Mouse (Mus musculus) ovary, postnatal 10 days (tissue): ENCODE data around the gene Plekhg5.

Source experiments
- DNase-seq: peaks from one replicate; pipeline ENCODE4 v3.0.0; 2022; ENCODE audit warnings: low spot score

Plekhg5 gene

DNA sequence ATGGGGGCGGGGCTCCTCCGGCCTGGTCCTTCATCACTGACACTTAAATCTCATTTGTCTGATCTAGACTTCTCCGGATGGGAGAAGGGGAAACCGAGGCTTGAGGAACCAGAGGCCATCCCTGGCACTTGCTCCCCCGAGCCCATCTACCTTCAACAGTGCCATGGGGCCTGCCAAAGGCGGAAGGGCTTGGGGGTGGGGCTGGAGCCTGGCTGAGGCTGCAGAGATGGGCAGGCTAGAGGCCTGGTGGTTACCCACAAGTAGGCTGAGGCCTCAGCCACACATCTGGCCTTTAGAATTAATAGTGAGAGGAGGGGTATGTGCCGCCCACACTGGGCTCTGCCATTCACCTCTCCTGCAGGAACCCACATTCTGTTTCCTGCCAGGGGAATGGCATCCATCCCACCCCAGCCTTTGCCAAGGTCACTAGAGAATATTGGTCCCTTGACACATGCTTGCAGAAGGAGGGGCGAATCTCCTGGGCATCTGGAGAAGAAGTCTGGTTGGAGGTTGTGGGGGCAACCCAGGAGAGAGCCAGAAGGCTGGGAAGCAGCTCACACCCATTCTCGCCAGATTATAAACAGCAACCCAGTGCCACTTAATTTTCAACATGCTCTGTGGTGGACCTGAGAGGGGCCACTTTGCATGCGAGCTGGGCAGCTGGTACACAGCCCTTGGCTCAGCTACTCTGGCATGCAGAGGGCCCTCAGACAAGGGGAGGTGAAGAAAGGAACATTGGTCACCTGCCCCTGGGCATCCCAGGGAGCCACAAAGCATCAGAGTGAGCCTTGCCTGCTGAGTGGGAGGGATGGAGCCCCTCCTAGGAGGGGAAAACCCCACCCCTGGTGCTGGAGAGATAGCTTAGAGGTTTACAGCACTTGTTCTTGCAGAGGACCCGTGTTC, 1.6 kb upstream of the Plekhg5 start:
- no peak for DNase-seq

DNA sequence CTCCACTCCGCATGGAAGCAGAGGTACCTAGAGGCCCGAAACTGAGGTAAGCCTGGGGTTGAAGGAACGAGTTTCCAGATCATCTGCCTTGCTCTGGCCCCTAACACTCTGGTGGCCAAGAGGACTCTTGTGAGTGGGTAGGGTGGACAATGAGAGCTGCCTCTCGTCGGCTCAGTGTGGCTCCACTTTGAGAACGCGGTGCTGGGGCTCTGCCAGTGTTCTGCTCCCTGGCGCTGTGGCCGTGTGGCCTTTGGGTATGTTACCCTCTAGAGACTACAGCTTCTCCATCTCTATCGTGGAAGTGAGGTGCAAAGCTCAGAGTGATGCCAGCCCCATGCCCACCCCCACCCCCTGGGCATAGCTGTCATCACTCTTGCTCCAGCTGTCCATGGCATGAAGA, 357 bp downstream of the Plekhg5 start:
- DNase-seq: no peak

DNA sequence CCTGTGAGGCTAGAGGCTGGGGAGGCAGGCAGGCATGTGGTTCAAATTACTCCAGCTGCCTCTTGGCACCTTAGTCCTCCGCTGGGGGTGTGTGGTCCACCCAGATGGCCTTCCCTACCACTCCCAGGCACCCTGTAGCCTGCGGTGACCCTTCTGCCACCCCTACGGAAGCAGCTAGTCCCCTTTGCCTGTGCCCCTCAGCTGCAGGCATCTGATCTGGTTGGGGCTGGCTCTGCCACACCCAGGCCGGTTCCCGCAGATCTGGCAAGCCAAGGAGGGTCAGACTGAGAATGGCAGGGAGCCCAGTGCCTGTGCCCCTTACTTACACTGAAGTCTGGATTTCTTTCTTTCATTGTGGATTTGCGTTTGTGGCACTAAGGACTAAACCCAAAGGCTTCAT, 1.4 kb downstream of the Plekhg5 start:
- DNase-seq: no peak

DNA sequence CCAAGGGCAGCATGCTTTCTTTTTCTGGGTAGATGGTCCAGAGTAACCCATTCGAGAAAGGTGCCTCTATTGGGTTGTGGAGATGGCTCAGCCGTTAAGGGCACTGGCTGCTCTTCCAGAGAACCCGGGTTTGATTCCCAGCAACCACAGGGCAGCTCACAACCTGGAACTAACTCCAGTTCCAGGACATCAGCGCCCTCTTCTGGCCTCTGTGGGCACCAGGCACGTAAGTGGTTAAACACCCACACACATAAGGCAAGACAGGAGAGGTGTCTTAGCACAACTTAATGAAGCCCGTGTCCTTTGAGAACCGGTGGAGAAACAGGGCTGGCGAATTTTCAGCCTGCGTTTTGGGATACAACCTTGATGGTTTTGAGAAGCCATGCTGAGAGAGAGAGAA, 2.2 kb downstream of the Plekhg5 start:
- DNase-seq: no peak

DNA sequence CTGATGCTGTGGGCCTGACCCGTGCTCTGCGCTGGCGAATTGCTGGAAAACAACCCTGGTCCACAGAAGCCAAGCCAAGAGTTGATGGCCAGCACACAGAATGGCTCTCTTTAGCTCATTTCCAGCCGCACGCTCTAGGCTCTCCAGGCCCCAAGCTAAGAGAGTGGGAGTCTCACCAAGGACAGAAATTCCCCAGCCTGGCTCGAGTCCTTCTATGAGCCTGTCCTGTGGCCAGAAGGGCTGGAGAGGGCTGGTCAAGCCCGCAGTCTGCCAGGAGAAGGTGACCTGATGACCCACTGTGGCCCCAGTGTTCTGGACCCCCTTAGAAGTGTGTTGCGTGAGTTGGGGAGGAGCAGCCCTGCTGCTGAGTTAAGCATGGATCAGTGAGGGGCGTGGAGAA, 4.9 kb downstream of the Plekhg5 start:
- no peak for DNase-seq

DNA sequence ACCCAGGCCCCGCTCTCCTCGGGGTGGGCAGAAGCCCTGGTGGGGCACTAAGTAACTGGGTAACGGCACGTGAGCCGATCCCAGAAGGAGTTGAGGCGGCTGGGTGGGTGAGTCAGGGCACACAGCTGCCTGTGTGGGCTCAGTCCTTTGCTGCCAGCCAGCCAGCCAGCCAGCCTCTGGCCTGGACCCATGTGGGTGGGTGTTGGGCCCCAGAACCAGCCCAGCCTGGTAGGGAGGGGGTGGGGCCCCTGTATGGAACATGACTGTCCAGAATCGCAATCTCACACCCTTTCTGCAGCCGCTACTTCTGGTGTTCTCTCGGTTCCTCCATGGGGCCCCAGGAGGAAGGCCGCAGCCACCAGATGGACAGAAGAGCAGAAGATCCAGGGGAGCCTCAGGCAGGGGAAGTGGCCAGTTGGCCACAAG, 5.8 kb downstream of the Plekhg5 start:
- no peak for DNase-seq

DNA sequence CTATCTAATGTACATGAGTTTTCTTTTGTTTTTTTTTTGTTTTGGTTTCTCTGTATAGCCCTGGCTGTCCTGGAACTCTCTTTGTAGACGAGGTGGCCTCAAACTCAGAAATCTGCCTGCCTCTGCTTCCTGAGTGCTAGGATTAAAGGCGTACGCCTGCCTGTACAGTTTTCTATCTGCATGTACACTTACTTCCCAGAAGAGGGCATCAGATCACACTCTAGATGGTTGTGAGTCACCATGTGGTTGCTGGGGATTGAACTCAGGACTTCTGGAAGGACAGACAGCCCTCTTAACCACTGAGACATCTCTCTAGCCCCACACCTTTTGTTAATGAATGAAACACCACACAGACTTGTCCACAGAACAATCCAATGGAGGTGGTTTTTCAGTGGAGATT, 7.0 kb downstream of the Plekhg5 start:
- no peak for DNase-seq

DNA sequence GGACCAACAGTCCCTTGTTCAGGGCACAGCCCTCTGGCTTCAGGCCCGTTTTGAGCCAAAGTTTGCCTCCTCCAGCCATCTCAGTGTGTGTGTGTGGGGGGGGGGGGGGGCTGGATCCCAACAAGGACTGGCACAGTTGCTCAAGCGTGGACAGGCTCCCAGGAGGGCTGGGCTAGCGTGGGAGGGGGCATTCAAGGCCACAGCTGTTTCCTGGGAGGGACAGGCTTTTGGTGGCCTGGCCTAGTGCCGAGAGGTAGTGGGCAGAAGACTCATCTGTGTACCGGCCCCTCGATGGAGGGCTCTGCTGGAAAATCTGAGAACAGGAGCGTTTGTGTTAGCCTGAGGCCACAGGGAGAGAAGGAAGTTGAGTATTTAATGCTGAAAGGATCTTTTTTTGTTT, 7.6 kb downstream of the Plekhg5 start:
- no peak for DNase-seq

DNA sequence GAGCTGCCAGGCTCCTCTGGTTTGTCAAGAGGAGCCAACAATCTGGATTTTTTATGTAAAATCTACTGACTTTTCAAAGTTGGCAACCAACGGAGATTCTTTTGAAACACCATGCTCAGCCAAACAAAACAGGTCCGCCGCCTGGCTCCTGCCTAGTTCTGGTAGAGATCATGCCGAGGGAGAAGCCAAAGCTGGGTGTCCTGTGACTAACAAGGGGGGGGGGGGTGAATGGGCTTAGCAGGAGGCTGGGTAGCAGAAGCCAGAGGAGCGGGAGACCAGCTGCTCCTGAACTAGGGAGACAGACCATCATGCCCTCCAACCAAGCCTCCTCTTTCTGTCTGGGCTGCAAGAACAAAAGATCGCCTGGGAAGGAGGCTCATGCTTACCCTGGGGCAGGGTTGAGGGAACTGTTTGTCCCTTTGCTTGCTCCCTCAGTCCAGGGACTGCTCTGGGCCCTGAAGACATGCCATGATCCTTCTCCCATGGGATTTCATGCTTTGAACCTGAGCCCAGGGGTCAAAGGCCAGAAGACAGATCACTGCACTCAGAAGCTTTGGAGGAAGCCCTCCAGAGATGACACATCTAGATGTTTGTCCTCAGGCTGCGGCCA, 11.4 kb downstream of the Plekhg5 start:
- DNase-seq: no peak

DNA sequence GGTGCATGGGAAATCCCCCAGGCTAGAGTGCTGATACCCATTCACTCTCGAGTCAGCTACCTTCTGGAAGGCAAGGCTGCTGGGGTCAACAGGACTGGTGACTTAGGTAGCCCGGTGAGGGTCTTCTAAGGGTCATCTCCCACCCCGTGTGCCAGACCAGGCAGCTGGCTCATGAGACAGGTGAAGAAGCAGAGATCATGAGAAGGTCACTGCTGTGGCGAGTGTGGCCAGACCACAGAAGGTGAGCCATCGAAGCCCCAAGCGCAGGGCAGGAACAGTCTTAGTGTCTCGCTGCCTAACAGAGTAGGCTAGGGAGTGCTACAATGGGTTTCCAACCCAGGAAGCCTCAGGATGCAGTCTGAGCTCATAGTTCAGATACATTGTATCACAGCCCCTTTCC, 12.3 kb downstream of the Plekhg5 start:
- no peak for DNase-seq

DNA sequence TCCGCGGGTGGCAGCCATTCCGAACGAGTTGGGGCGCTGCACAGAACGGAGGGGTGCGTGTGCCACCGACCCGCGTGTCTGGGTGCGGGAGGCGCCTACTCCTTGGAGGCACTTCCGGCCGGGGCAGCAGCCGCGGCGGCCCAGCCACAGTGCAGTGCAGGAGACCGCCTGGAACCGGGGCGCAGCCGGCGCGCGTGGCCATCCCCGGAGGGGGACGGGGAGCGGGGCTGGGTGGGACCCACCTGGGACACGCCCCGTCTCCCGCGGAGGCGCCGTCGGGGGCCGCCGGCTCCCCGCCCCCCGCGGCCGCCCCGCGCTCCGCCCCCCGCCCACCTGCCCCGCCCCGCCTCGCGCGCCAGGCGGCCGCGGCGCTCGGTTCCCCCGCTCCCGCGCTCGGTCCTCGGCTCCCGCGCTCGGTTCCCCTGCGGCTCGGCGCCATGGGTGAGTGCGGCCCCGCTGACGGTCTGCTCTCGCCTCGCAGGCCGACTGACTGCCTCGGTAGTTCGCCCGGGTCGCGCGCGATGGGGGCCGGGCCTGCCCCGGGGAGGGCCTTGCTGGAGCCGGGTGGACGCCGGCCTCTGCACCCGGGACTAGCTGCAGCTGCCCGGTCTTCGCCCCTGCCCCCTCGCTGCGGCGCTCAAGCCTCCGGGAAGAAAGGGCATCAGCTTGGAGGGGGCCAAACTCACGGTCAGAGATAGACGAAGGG, 14.4 kb downstream of the Plekhg5 start:
- DNase-seq: no peak

DNA sequence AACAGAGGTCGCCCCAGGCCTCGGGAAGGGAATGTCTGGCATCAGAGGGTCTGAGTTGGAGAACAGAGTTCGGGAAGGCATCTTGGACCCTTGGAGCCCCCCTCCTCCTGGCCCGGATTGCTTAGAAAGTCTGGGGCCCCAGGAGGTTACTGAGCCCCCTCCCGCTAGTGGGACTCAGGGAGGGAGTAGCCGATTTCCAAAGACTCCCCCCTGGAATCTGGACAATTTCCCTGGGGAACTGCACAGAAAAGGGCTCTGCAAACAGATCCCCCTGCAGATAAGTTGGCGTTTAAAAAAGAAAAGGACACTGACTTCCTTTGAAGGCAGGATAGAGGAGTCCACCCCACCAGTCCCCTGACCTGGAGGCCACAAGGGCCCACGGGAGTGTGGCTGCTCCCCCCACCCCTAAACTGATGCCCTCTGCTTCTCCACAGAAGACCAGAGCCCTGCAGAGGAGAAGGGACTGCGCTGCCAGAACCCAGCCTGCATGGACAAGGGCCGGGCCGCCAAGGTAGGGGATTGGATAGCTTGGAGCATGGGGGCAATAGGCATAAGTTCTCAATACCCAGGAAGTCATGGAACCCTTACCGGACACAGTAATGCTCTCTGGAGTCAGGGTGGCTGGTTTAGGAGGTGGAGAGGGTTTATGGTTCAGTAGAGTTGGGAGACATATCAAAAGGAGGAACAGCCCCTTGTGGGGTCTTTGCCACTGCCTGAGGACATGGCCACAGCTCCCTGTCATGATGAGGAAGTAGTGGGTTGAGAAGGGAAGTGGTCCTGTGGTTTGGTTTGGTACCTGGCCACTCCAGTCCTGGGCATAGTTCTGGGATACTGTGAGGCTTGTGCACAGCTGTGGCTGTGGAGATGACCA, 15.1 kb downstream of the Plekhg5 start:
- no peak for DNase-seq

DNA sequence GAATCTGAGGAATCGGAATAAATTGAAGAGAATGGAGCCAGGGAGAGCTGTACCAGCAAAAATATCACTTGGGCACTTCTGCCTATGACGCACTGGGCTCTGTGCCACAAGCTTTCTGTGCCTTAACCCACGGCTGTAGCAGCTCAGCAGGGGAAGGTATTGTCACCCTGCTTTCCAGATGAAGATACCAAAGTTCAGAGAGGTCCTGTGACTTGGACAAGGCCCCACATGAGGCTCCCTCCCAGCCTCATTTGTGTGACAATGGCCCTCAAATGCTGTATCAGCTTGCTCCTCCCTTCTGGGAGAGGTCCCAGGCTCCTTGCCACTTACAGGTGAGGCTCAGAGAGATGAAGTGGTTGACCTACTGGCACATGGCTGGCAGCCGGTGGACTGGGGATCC, 15.8 kb downstream of the Plekhg5 start:
- DNase-seq: no peak

DNA sequence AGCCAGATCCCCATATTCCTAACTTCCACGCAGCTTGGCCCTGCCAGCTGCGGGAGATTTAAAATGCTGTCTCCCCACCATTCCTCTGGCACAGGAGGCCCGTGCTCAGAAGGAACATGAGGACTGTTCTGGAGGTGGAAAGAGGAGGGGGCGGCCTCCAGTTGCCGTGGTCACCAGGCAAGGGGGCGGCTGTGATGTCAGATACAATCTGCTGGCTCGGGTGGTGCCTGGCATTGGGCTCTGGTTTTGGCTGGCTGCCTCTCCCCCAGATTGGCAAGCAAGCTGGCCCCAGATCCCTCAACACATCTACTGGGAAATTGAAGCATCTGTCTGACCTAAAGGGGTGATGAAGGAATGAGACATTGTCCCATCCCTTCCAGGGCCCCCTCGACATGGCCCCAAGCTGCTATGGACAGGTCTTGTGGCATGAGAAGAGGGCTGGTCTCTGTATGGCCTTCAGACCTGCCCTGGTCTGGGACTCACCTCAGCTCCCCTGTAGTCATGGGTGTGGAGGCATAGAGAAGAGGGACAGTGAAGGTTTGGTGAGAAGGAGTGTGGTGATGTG, 16.3 kb downstream of the Plekhg5 start:
- no peak for DNase-seq

DNA sequence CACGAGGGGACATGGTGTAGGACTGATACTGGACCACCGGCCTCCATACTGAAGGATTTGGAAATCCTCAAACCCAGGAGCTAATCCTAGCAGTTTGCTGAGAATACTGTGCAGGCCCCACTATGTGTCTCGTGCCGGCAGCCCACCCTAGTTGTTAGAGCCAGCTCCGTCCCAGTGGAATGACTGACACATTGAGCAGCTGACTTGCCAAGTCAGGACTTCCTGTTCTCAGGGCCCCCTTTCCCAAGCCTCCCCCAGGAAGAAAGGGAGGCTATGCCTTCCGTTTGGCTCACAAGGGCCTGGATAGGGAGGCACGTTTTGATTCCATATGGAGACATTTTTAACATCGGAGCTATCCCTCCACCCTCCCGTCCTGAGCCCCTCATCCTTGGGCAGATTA, 17.9 kb downstream of the Plekhg5 start:
- no peak for DNase-seq

DNA sequence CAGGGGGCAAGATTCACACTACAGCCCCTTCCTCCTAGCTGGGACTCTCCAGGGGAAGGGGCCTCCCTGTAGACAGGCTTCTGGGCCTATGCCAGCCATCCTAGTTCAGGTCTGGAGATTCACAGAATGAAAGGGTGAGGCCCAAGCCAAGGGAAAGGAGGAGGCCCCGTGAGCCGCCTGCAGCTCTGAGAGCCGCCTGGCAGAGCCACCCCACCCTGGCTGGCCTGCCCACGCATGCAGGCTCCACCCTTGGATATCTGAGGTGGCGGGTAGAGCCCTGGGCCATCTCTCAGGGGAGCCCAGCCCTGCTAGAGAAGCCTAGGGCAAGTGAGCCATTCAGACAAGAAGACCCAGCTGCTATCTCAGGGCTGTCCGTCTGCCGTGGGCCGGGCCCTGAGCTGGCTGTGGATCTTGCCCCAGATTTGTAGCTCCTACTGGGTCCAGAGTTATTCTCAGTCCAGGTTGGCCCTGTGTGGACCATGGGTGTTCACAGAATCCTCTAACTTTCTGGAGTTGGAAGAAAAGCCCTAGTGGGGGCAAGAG, 20.5 kb downstream of the Plekhg5 start:
- no peak for DNase-seq

DNA sequence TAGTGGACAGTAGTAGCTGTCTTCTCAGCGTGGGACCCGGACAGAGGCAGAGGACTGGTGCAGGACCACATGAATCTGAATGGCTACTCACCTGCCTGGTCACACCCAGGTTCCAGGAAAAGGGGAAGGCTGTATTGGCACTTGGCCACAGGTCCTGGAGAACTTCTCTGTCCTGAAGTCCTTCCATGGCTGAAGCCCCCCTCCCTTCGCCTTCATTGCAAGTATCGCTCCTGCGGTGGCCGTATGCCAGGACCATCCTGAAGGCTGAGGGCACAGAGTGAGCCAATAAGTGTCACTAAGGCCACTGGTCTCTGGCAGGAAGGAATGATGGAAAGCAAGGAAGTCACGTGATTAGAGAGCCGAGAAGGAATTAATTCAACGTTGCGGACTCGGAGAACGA, 21.9 kb downstream of the Plekhg5 start:
- no peak for DNase-seq

DNA sequence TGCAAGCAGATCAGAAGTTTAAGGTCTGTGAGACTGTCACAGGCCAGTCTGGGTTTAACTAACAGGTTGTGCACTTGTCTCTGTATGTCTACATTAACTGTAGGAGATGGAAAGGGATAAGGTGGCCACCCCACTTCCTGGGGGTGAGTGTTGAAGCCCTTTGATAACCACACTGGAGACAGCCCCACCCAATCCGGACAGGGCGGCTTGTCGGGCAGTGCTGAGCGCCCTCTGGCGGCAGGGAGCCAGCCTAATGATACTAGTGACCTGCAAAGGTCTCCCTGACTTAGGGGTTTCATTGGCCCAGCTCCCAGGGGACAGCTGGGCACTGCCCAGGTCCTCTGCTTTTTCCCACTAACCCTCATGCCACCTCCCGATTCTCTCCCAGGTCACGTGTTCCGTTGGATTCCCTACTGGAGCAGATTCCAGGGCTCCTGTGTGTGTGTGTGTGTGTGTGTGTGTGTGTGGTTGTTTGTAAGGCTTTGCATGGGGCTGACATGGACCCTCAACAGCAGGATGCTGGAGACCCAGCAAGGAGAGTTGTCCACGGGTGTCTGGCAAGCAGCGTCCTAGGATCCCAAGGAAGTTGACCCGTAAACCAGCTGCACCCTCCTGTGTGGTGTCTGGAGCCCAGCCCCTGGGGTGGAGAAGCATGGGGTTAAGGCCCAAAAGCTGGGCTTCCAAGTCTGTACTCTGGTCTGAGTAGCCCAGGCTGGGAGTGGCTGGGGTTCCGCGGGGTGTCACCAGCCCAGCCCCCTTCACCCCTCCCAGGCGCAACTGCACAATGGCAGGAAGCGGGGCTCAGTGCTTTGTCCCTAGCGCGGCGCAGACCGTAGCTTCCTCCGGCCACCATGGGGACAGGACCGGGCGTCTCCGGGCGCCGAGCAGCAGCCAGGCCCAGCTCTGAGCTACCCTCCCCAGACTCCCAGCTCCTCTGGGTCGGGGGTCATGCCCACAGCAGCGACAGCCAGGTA, 23.9 kb downstream of the Plekhg5 start:
- DNase-seq: no peak

DNA sequence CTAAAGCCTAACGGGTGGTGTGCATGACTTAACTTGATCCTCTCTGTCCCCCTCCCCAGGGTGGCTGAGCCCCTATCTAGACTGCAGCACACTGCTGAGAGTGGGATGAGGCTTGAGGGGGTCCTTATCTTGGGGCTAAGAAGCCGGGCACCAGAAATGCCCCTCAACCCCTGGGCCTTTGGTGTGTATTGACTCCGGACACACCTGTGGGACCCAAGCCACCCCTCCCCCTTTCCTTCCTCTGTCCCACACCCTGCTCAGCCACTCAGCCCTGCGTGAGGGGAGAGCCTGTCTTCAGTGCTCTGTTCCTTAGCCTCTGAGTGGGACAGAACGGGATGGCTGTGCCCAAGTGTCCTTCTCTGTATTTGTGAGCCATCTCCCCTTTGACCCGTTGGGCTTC, 24.6 kb downstream of the Plekhg5 start:
- DNase-seq: no peak
